Mouse (Mus musculus) Patski (cell line): Measurements from ENCODE around the gene Crp. TPM values are rescaled to one million over a fixed set of nuclear protein-coding genes. Genes with fewer than 3 reads are reported as not detected.

ENCODE experiments used
- ATAC-seq: fragments of 100-300 bp; one replicate; pipeline ENCODE4 v1.8.0; 2021
- CTCF ChIA-PET: fragments of 350-600 bp; sonication (Branson Sonifier 250); formaldehyde crosslinking; loops from one replicate; lab custom pipeline; 2022; ENCODE audit warnings: inconsistent platforms; lab: Charles Lee
- POLR2A ChIA-PET: fragments of 350-600 bp; sonication (Branson Sonifier 250); formaldehyde crosslinking; loops from one replicate; lab custom pipeline; 2022; ENCODE audit warnings: antibody characterized with exemption, inconsistent platforms; lab: Charles Lee
- DNase-seq: peaks from one replicate; pipeline ENCODE4 v3.0.0-alpha.2; 2011; ENCODE audit warnings: low read depth, low spot score
- H3K27me3 ChIP-seq: fragments of 371-371 bp; one replicate; pipeline ENCODE4 v1.5.1; 2021
- CTCF ChIP-seq: fragments of 100-300 bp; IDR thresholded peaks from one replicate; pipeline ENCODE4 v1.5.1; 2021
- in situ Hi-C: fragments of 300-500 bp; cut with MboI; formaldehyde crosslinking; loops from 3 replicates; pipeline ENCODE4 v1.11.1; 2018; ENCODE audit warnings: low pct_unique_long_range_greater_than_20kb, mixed read lengths
- polyA plus RNA-seq: library from polyadenylated mRNA; unstranded; gene quantifications from one replicate; pipeline ENCODE4 v1.2.3, GENCODE M21; 2021

Crp gene
- polyA plus RNA-seq, 1 experiment from 2014 or later, result 0.04 TPM

DNA sequence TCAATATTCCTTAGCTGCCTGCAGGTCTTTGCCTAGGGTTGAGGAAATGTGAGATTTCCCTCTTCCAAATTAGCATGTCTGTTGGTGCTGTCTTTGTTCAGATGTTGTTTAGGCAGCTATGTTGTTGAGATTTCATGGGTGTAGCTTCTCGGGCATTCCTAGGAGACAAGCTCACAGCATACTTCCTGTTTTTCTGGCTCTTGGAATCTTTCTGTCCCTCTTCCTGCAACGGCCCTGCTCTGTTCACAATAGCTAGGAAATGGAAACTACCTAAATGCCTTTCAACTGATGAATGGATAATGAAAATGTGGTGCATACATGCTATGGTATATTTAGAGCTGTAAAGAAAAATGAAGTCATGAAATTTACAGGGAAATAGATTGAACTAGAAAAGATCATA is 13.5 kb downstream of the Crp start:
- ChIA-PET CTCF (no interaction called here), POLR2A (no interaction called here)
- no peak for ATAC-seq
- H3K27me3 ChIP-seq, result no peaks in the 10 kb centered on the region
- DNase-seq, result no peak
- in situ Hi-C loops, result no loop called here
- no peak for TF ChIP-seq CTCF

DNA sequence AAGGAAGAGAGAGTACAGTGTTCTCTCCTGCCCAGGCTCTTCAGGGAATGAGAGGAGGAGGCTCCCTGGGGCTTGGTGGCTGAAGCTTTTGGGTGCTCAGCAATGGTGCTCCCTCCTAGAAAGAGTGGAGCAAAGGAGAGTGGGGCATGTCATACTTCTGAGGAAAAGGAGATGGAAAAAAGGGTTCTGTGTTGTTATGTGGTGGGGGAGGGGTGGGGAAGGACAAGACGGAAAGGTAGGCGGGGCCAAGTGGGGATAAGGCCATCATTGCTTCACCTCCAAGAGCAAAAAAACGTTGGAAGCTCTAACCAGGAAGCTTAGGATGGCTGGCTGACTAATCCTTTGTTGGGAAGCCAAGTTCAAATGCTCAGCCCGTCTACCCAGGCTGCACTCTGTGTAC is 14.1 kb downstream of the Crp start:
- POLR2A ChIA-PET, result no interaction called here
- CTCF ChIA-PET, result no interaction called here
- peak; percentile 26 for ATAC-seq
- DNase-seq, result no peak
- no peak for TF ChIP-seq CTCF
- H3K27me3 ChIP-seq, result no peaks in the 10 kb centered on the region
- in situ Hi-C loops, result no loop called here

DNA sequence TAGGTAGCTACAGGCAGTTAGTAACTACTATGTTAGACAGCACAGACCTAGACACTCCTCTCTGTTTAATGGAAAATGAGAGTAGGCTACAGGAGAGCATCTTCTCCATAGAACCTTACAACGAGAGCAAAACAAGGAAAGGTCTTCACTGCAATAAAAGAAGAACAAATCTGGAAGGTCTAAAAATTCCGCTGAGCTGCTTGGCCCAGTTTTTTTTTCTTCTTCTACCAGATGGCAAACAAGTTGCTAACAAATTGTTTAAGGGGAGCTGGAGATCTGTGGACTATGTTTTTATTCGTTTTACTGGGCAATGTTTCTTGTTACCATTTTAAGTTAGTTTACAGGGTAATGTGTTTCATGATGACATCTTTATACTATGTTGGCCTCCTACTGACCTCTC is 53.4 kb downstream of the Crp start:
- ChIA-PET POLR2A (no interaction called here), CTCF (no interaction called here)
- DNase-seq (no peak), ATAC-seq (no peak)
- in situ Hi-C loops, result no loop called here
- no peaks in the 10 kb centered on the region for H3K27me3 ChIP-seq
- TF ChIP-seq CTCF, result no peak

DNA sequence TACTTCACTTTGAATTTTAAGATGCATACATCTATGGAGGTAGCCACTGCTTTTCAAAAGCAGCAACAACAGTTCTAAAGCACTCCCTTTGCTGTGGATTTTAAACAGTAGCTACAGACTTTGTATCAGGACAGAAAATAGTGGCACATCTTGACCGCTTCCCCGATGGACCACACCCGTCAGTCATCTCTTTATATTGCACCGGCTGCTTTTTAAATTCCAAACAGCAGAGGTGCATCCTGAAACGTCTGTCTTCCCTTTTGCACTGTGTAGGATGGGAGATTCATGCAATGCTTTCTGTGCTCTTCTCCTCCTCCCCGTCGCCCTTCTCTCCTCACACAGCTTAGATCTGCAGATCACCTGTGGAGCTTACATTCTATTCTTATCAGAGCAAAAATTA is 57.3 kb downstream of the Crp start:
- ATAC-seq, result no peak
- H3K27me3 ChIP-seq, result no peaks in the 10 kb centered on the region
- in situ Hi-C loops, result no loop called here
- POLR2A ChIA-PET, result no interaction called here
- TF ChIP-seq CTCF, result no peak
- DNase-seq, result no peak
- CTCF ChIA-PET, result interaction anchor here (0.7 kb wide), 1 partner anchor 9 kb away, joined by 4 read pairs; no protein-coding TSS in a partner anchor

DNA sequence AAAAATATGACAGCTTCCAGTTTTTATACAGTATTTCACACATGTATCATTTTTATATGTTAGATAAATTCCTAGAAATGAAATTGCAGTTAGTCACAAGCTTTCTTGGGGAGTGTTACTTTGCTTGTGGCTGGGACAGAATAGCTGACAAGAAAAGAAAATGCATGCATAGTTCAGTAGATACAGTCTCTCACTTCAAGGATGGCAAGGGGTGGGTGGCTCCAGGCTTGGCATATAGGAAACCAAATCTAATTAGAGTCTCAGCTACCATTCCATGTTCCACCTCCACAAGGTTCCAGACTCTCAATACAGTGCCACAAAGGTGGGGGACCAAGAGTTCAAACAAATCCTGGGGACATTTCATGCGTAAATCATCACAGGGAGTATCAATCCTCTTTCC is 61.7 kb downstream of the Crp start:
- DNase-seq (no peak), ATAC-seq (no peak)
- in situ Hi-C loops, result no loop called here
- peaks cover 6% of the 10 kb centered on the region for H3K27me3 ChIP-seq
- CTCF ChIA-PET, result no interaction called here
- POLR2A ChIA-PET, result interaction anchor here (0.7 kb wide), 1 partner anchor 963 kb away, joined by 3 read pairs; no protein-coding TSS in a partner anchor
- no peak for TF ChIP-seq CTCF

DNA sequence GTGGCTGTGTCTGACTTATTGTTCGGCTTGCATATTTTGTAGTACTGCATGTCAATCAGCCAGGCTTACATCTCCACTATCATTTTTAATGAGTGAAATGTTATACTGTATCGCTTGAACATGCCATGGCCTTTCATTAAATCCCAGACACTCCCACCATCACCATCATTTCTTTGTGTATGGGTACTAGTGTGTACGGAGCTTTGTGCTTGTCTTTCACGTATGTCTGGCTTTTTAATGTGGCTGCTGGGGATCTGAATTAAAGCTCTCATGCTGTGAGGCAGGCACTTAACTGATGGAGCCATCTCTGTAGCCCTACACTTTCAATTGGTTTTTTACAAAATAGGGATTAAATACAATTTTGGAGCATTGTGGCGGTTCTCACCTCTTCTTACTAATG is 81.3 kb downstream of the Crp start:
- no peak for DNase-seq
- TF ChIP-seq CTCF, result no peak
- CTCF ChIA-PET, result no interaction called here
- in situ Hi-C loops, result no loop called here
- POLR2A ChIA-PET, result no interaction called here
- H3K27me3 ChIP-seq, result peaks cover under 1% of the 10 kb centered on the region
- ATAC-seq, result no peak

DNA sequence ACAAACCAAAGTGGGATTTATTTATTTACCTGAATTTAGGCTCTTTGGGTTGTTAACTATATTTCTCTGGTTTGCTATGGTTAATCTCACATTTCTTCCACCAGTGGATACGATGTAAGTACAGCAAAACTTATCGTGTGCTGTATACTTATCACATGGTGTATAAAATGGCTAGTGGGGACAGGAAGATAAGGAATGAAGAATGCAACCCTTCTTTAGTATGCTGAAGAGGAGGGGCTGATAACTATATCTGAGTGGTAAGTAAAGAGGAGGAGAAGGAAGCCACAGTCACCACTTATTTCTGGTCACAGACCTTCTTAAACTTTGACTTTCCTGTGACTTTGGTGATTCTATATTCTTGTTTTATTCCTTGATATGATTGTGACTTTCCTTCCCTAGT is 87.5 kb downstream of the Crp start:
- no peak for TF ChIP-seq CTCF
- ChIA-PET POLR2A (no interaction called here), CTCF (no interaction called here)
- no peak for DNase-seq
- in situ Hi-C loops, result no loop called here
- no peak for ATAC-seq
- peaks cover 4% of the 10 kb centered on the region for H3K27me3 ChIP-seq

DNA sequence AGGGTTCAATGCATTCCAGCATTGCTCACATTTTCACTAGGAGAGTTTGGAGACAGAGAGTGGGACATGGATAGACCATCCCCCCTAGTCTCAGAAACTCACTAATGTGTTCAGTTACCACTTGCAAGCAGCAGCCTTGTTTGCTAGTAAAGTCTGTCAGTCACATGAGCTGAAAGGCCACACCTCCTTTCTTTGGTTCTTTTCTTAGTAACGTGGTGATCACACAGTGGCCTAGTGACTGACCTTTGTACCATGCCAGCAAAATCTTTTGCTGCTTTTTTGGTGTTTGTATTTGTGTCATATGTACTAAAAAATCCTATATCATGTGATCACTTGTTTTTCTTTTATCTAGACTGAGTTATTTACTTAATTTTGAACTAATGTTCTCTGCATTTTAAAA is 88.0 kb downstream of the Crp start:
- in situ Hi-C loops, result no loop called here
- CTCF ChIA-PET, result no interaction called here
- DNase-seq, result no peak

DNA sequence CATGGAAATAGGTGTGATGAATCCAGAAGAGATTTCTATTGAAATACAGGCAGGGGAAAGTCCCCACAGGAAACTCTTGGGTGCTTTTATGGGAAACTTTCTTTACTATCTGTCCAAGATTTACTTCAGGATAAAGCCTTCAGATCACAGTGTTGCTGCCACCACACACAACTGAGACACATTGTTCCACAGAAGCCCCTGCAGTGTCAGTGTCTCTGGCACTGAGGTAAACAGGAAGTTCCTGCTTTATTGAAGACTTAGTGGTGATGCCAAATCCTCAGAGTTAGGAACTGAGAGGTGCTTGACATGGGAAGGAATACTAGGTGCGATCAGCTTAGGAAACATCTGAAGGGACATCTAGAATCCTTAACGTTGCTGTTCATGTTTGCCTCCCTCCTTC is 131.1 kb downstream of the Crp start:
- ATAC-seq (no peak), DNase-seq (no peak)
- no peak for TF ChIP-seq CTCF
- in situ Hi-C loops, result no loop called here
- H3K27me3 ChIP-seq, result no peaks in the 10 kb centered on the region
- POLR2A ChIA-PET, result no interaction called here
- CTCF ChIA-PET, result interaction anchor here (1.6 kb wide), 1 partner anchor 15 kb away, joined by 3 read pairs; no protein-coding TSS in a partner anchor

More for the DNA sequence above, 88.0 kb downstream of the Crp start:
- peaks cover 4% of the 10 kb centered on the region for H3K27me3 ChIP-seq
- ATAC-seq, result no peak
- no peak for TF ChIP-seq CTCF
- POLR2A ChIA-PET, result no interaction called here

DNA sequence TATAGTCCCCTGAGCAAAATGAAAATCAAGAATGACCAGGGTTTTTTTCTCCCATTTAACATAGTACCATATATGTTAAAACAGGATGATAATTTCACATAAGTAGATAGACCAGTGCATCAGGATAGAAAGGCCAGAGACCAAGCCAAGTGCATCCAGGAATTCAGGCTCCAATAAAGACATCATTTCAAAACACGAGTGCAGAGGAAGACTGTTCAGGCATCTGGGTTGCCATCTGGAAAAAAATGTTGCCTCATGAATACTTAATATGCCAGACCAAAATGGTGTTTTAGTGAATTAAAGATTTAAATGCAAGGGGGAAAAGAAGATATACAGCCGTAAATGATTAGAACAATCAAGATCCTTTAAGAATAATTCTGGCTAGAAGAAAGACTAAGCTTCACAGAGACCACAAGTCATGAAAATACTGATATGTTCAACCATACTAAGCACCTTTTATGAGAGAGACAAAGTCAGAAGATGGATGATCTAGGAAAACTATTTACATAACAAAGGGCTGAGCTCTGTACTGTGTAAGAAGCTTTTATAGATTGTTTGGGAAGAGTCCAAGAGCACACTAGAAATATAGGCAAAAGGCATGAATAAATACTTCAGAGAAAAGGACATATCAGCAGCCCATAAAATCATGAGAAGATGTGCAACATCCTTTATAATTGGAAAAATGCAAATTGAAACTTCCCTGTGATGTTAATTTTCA is 149.3 kb downstream of the Crp start:
- DNase-seq (no peak), ATAC-seq (no peak)
- in situ Hi-C loops, result no loop called here
- H3K27me3 ChIP-seq, result no peaks in the 10 kb centered on the region
- ChIA-PET CTCF (no interaction called here), POLR2A (no interaction called here)
- TF ChIP-seq CTCF, result no peak

DNA sequence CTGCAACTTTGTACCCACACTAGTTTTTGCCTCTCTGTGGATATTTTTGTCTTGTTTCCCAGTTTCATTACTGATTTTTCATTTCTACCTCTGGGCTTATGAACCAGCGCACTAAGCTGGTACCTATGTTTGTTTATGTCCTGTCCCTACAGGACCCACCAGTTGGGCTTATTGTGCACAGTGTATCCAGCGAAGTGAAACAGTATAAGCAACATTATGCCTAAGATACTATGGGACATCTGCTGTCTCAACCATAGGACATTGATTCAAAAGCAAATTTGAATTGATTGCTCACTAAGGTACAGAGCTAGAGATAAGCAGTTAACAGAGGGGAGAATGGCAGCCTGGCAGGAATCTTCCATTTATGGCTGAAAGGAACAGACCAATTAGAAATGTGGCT is 150.3 kb downstream of the Crp start:
- POLR2A ChIA-PET, result no interaction called here
- no peak for DNase-seq
- no peak for ATAC-seq
- TF ChIP-seq CTCF, result no peak
- CTCF ChIA-PET, result no interaction called here
- H3K27me3 ChIP-seq, result no peaks in the 10 kb centered on the region
- in situ Hi-C loops, result no loop called here

DNA sequence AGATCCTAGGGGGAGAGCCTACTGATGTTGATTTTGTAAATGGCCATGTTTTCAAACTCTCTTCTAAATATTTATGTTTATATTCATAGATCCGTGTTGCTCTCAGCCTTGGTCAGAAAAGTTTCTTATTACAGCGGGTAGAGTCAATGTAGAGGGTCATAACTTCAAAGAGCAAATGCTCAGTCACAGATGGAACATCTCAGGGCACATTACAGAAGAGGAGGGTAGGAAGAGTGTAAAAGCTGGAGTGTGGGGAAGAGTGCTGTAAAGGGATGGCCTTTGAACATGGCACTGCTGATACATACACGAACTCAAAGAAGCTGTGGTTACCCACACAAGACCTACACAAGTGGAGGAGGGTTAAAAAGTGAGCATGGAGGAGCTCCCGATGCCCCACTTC is 177.4 kb downstream of the Crp start:
- ChIA-PET CTCF (interaction anchor here (2.0 kb wide), 1 partner anchor 20 kb away, joined by 4 read pairs; the partner anchor contains the start of gene Apcs), POLR2A (no interaction called here)
- in situ Hi-C loops, result no loop called here
- no peak for DNase-seq
- H3K27me3 ChIP-seq, result no peaks in the 10 kb centered on the region
- no peak for TF ChIP-seq CTCF
- no peak for ATAC-seq
